Mouse (Mus musculus) lung, postnatal 36 days (tissue): ENCODE measurements around the gene Cc2d2b.

Source experiments
- DNase-seq: peaks from one replicate; pipeline ENCODE4 v3.0.0; 2022; ENCODE audit warnings: mixed read lengths

Gene Cc2d2b

GRCm38 (mm10) chr19:40760071-40760470, 11.5 kb downstream of the Cc2d2b start:
- no peak for DNase-seq

DNA sequence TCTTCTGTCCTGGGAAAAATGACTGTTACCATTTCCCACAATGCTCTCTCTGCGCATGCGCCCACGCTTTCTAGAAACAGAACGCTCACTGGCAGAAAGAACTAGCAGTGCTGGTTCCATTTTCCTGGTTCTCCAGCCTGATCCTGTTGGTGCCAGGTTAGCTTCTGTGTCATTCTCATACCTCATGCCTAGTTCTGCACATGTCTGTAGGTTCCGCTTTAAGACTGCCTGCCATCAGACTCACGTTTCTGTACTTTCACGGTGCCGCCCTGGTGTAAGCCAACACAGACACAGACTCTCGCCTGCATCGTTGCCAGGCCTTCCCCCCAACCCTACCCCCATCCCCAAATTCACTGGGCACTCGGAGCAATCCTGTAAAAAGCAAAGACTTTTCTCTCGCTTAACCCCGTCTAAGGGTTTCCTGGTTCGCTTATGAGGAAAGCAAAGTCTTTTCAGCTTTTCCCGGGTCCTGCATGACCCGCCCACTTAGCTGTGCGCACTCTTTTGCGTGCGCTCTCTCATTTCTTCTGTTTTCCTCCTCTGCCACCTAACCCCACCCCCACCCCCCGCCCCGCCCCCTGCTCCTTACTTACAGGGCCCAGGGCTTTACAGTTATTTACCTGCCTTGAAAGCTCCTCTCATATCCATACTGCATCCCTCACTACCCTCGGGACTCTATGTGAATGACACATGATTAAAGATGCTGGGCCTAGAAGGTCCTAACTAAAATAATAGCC, 13.6 kb downstream of the Cc2d2b start:
- peak; percentile 61 for DNase-seq

- peak; percentile 65 for DNase-seq
Measured at GRCm38 (mm10) chr19:40767189-40767588, 18.6 kb downstream of the Cc2d2b start.

DNA sequence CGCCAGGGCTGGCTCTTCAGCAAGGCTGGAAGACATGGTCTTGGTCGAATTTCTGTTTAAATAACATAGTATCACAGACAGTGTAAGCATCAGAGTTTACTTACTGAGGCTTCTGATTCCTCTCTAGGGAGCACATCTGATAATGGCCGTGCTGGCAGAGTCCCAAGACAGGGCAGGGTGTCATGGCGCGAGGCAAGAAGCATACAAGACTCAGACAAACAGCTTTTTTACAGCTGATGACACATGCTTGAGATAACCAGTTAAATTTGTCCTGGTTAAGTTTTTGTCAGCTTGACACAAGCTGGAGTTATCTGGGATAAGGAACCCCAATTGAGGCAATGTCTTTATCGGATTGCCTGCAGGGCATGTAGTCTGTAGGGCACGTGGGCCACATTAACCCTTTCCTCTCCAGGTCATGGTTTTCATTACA, 20.8 kb downstream of the Cc2d2b start:
- DNase-seq = peak; percentile 11

DNA sequence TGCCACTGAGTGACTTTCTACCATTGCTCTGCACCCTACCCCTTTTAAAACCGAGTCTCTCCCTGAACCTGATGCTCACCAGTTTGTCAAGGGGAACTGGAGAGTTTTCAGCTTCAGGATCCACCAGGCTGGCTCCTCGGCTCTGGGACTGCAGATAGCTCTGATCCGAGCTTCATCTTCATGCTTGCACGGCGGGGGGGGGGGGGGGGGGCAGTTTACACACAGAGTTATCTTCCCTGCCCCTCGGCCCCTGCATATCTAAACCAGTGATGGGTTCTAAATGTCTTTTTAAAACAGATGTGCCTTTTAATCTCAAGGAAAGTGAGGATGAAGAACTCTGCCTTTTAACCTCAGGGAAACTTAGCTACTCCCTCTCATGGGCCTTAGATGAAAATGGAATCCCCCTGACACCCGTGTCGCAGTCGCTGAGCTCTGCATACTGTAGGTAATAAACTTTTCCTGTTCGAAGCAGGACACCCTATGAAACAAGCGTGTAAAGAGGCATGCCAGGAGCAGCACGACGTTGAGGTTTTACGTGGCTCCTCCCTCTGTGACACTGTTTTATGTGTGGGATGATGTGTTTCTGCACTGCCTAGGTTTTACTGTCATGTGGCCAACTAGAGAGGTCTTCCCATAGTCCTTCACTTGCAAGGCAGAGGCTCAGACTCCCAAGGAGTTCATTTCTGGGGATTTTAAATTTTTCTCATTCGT, 39.6 kb downstream of the Cc2d2b start:
- DNase-seq = no peak

- DNase-seq = no peak
Measured at GRCm38 (mm10) chr19:40788715-40789084, 40.1 kb downstream of the Cc2d2b start.

- no peak for DNase-seq
Measured at GRCm38 (mm10) chr19:40805176-40805737, 56.7 kb downstream of the Cc2d2b start.

DNA sequence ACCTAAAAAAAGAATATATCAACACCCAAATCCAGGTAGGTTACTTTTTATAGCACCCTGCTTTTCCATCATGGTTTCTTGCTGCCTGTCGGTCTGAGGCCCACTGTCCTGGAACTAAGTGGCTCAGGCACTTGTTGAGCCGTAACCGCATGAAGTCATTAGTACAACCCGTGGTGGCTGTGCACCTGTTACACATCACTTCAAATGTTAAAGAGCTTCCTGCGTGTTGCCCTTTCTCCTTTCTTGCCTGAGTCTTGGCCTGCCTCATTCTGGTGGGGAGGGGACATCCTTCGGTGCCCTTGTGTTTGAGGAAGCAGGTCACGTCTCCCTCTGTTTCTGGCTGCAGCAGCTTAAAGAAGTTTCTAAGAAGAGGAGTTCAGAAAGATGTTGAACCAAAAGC, 61.3 kb downstream of the Cc2d2b start:
- DNase-seq = no peak

- DNase-seq = no peak
Measured at GRCm38 (mm10) chr19:40811840-40812239, 63.3 kb downstream of the Cc2d2b start.

DNA sequence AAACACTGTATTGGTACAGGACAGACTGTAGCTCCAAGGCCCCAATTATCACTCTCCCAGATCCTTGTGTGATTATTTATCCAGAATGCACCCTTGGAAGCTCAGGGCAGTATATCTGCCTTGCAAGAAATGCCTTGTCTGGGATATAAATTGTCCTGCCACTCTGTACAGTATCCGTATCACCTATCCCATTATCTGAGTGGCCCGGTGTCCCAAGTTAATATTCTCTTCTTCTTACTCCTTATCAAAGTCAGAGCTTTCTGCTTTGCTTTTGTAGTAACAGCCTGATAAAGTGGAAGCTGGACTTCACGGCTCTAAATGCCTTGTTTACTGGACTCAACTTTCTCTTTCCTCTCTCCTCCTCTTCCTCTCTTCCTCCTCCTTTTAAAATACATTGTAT, 64.2 kb downstream of the Cc2d2b start:
- no peak for DNase-seq

DNA sequence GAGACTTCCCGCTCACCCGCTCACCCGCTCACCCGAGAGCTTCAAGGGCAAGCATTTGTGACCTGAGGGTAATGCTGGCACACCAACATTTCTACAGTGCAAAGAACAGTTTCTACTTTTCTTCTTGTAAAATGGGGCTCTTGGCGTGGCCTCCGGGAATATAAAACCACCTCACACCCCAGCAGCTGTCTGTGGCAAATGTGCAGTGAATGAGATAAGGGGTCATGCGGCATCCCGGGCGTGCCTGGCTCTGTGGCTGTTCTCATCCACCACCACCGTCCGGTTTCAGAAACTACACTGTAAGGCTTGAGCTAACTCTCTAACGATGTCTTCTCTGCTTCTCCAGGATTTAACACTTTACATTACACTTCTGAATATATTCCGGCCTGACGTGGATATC, 64.8 kb downstream of the Cc2d2b start:
- no peak for DNase-seq

- DNase-seq = peak; percentile 17
Measured at GRCm38 (mm10) chr19:40815645-40816183, 67.2 kb downstream of the Cc2d2b start.

DNA sequence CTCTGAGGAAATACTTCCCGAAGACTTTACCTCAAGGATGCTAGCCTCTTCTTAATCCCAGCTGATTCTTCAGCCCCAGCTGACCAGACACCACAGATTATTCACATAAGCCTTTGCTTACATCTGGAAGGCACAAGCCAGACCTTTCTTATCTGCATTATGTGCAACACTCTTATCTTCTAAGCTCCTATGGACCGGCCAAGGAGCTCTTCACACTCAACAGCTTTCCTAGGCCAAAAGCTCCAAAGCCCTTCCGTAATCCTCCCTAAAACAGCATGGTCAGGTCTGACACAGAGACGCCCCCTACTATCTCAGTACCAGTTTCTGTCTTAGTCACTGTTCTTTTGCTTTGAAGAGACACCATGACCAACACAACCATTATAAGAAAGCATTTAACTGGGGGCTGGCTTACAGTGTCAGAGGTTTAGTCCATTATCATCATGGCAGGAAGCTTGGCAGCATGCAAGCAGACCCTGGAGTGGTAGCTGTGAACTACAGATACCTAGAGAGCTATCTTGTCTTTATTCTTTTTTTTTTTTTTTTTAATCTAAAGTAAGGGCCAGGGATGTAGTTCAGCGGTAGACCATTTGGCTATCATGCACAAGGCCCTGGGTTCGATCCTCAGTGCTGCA, 69.5 kb downstream of the Cc2d2b start:
- no peak for DNase-seq

DNA sequence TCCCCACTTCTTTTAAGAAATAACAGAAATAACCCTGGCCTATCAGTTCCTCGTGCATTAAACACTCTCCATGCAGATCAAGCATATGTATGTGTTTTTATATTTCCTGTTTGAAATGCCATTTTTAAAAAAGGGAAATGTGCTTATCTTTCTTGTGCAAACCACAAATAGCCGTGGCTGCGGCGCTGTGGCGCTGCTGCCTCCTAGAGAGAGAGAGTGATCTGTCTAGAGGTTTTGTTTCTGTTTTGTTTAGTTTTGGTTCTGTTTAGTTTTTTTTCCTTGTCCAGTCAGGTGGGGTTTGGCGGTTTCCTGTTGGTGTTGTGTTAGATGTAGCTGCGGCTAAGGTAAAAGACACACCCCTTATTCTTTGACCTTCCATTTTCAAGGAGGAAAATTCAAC, 70.2 kb downstream of the Cc2d2b start:
- DNase-seq = peak; percentile 66

- peak; percentile 14 for DNase-seq
Measured at GRCm38 (mm10) chr19:40821306-40821825, 72.8 kb downstream of the Cc2d2b start.

GRCm38 (mm10) chr19:40825636-40826035, 77.1 kb downstream of the Cc2d2b start:
- no peak for DNase-seq

GRCm38 (mm10) chr19:40826735-40827134, 78.2 kb downstream of the Cc2d2b start:
- no peak for DNase-seq

DNA sequence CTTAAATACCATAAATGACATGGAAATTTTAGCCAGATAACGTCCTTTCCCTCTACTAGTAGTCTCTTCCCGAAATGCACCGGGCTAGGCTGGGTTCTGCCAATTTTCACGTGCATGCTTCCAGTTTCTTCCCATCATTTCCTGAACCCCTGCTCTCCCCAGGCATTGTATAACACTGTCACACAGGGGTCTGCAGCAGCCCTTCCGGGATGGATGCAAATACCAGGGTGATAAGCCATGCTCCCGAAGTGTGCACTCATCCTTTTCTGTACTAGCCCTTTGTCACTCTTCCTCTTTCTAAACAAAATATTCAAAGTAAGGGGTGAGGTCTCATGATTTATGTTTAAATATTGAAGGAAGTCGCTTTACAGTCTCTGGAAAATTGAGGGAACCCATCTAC, 81.6 kb downstream of the Cc2d2b start:
- no peak for DNase-seq

- DNase-seq = peak; percentile 93
Measured at GRCm38 (mm10) chr19:40830703-40831415, 82.3 kb downstream of the Cc2d2b start, which contains the start of gene Ccnj. Gene Ccnj, plus strand, starts transcription at chr19:40831279.

DNA sequence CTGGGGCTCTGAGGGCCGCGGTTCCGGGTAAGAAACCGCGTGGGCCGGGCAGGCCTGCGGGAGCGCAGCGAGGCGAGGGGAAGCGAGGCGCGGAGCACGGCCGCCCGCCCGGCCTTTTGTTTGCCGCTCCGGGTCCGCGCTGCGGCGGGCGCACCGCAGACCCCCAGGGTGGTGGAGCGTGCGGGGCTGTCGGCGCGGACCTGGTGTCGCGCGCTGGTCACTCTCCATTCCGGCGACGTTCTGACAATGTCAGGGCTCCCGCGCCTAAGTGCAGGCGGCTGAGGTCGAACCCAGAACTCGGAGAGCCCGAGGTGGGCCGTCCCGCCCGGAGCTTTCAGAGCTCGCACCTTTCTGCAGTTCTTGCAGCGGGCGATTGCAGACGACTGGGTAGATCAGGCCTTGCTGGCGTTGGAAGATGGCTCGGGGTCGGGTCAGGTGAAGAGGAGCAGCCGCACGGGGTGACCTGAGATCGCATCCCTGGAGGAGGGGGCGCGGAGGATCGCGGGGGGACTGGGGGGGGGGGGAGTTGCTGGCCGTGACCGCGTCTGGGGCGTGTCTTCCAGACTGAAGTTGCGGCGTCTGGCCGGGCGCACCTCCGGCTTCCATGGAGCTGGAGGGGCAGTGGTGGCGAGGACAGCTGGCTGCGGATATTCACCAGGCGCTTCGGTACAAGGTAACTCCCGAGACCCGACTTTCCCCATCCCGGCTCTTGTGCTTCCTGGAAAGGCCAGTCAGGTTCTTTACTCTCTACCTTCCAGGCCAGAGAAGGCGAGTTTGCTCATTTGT, 83.1 kb downstream of the Cc2d2b start:
- peak; percentile 60 for DNase-seq

DNA sequence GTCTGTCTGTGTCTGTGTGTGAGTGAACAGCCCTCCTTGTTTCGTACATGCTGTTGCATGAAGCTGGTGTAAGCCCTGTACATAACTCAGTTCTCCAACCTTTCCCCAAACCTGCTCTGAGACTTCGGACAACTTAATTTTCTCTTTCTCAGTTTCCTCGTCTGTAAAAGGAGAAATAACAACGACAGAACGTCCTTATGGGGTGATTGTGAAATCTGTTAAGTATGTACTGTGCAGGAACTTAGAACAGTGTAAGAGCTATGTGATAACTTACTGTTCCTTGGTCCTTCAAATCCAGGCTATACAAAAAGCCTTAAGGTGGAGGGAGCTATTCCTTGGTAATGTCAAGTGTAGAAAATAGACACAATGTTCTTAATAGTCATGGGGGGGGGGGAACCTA, 83.8 kb downstream of the Cc2d2b start:
- DNase-seq = peak; percentile 39

DNA sequence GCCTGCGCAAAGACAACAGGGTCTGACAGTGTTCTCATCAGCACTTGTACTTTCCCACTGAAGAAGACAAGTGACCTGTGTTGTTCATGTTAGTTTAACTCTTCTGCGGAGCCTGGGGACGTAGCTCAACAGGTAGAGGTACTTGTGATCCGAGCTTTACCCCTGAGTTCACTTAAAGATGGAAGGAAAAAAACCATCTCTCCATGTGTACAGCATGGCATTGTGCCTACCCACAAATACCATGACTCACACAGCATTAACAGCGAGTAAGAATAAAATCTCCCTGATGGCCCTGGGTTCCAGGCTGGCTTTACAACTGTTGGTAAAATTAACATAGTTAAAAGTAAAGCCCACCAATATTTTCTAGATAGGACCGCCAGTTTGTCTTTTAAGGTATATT, 85.9 kb downstream of the Cc2d2b start:
- DNase-seq = no peak
